Mouse (Mus musculus) hindbrain, embryonic 10.5 days (tissue): Measurements from ENCODE around the gene Zim1. TPM values are rescaled to one million over a fixed set of nuclear protein-coding genes. Genes with fewer than 3 reads are reported as not detected.

ENCODE experiments used
- DNase-seq: peaks from one replicate; pipeline ENCODE4 v3.0.0-alpha.2; 2017; ENCODE audit warnings: low spot score
- H3K27ac ChIP-seq: fragments of 300-500 bp; sonication (generic); 2 replicates; pipeline ENCODE4 v1.5.1; 2016; ENCODE audit warnings: mild to moderate bottlenecking, moderate library complexity
- H3K27me3 ChIP-seq: fragments of 300-500 bp; sonication (generic); 2 replicates; pipeline ENCODE4 v1.6.1; 2016; ENCODE audit warnings: mild to moderate bottlenecking; ENCODE audit not compliant: poor library complexity, insufficient read depth, severe bottlenecking
- H3K36me3 ChIP-seq: fragments of 300-500 bp; sonication (generic); 2 replicates; pipeline ENCODE4 v1.6.1; 2016; ENCODE audit warnings: mild to moderate bottlenecking, moderate library complexity
- H3K4me1 ChIP-seq: fragments of 300-500 bp; sonication (generic); replicated peaks from 2 replicates; pipeline ENCODE4 v1.6.1; 2016; ENCODE audit warnings: mild to moderate bottlenecking
- H3K4me3 ChIP-seq: fragments of 300-500 bp; sonication (generic); 2 replicates; pipeline ENCODE4 v1.5.1; 2016; ENCODE audit warnings: mild to moderate bottlenecking, moderate library complexity
- H3K9me3 ChIP-seq: fragments of 300-500 bp; sonication (generic); 2 replicates; pipeline ENCODE4 v1.6.1; 2016; ENCODE audit warnings: mild to moderate bottlenecking, moderate library complexity
- WGBS: fragments of 180-500 bp; shearing (Covaris S2); methylation state at CpG from one replicate; pipeline ENCODE4 v1.1.7; 2016; 5-methylcytosine and 5-hydroxymethylcytosine counted together
- polyA plus RNA-seq: library from polyadenylated mRNA; unstranded; fragments of >200 nt; fragmentation: Nextera tagmentation; extraction: Ambion mirVana; gene quantifications from 2 replicates; pipeline ENCODE4 v1.2.1, GENCODE M21; 2016

Gene Zim1
- polyA plus RNA-seq, 1 experiment from 2014 or later = 1.0 TPM

DNA sequence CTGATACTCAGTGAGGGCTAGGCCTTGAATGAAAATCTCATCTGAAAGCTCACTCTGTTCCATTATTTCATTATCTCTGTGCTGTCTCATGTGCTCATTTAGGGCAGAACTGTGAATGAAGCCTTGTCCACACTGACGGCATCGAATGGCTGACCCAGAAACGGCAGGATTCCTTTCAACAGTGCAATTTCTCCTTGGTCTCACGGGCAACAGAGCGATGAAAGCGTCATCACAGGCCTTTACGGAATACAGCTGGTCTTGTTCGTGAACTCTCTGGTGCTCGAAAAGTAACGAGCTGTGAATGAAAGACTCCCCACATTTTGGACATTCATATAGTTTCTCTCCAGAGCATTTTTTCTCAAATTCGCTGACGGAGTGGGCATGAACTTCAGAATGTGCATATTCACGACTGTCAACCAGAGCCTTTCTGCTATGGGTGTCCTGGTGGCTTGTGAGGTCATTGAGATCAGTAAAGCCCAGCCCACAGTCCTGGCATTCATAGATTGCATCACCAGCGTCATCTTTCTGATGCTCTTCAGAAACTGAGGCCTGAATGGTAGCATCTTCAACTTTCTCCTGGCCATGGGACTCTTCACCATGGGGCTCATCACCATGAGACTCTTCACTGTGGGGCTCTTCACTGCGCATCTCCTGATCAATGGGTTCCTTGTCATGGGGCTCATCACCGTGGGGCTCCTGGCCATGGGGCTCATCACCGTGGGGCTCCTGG lies 12.4 kb upstream of the Zim1 start:
- Histone ChIP-seq H3K4me1 (no peaks in the 10 kb centered on the region), H3K27ac (no peak overlapping the region), H3K36me3 (peaks cover 89% of the 10 kb centered on the region), H3K9me3 (peaks cover 12% of the 10 kb centered on the region; the same call in 1 of the 2 replicates), H3K4me3 (no peak overlapping the region), H3K27me3 (no peaks in the 10 kb centered on the region)
- DNase-seq = no peak
- WGBS = 89% methylated on average over 17 of the region's 17 CpGs

DNA sequence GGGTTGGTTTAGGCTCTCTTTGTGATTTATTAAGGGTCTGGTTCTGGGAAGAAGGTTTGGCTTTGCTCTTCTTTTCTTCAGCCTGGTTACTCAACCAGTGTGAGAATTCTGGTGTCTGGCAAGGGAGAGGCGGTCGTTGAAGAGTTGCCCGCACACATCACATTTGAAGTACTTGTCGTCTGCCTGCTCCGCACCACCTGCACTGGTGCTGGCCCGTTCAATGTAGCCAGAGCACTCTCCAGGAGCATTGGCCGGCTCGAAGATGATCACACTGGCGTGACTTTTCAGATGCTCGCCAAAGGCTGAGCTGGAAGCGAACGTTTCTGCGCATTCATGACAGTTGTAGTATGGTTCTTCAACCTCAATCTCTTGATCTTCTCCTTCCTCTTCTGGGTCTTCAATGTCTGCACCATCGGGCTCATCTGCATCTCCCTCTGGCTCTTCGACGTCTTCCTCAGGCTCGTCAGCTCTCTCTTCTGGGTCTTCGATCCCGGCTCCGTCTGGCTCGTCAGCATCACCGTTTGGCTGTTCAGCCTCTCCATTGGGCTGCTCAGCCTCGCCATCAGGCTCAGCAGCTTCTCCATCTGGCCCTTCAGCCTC lies 11.3 kb upstream of the Zim1 start:
- Histone ChIP-seq H3K27ac (no peak overlapping the region), H3K36me3 (peaks cover 78% of the 10 kb centered on the region), H3K9me3 (peaks cover 12% of the 10 kb centered on the region; the same call in 1 of the 2 replicates), H3K27me3 (no peaks in the 10 kb centered on the region), H3K4me1 (no peaks in the 10 kb centered on the region), H3K4me3 (no peak overlapping the region)
- no peak for DNase-seq
- WGBS = 95% methylated on average over 23 of the region's 23 CpGs

GRCm38 (mm10) chr7:6699230-6699629 lies 3.0 kb upstream of the Zim1 start:
- Histone ChIP-seq H3K4me1 (peaks cover 3% of the 10 kb centered on the region; the same call in 1 of the 2 replicates), H3K4me3 (no peak overlapping the region), H3K27me3 (0 out of 2 replicates have a peak, but pooled peaks cover 3% of the 10 kb centered on the region), H3K9me3 (0 out of 2 replicates have a peak, but pooled peaks cover 2% of the 10 kb centered on the region), H3K27ac (no peak overlapping the region), H3K36me3 (0 out of 2 replicates have a peak, but pooled peaks cover 11% of the 10 kb centered on the region)
- DNase-seq = no peak
- 85% methylated on average over 3 of the region's 3 CpGs for WGBS

GRCm38 (mm10) chr7:6685511-6685910 lies 10.7 kb downstream of the Zim1 start:
- H3K4me3 ChIP-seq = no peak overlapping the region
- no peaks in the 10 kb centered on the region for H3K36me3 ChIP-seq
- no peak overlapping the region for H3K27ac ChIP-seq
- H3K27me3 ChIP-seq = no peaks in the 10 kb centered on the region
- H3K9me3 ChIP-seq = no peaks in the 10 kb centered on the region
- 88% methylated on average over 6 of the region's 6 CpGs for WGBS
- H3K4me1 ChIP-seq = no peaks in the 10 kb centered on the region
- no peak for DNase-seq

DNA sequence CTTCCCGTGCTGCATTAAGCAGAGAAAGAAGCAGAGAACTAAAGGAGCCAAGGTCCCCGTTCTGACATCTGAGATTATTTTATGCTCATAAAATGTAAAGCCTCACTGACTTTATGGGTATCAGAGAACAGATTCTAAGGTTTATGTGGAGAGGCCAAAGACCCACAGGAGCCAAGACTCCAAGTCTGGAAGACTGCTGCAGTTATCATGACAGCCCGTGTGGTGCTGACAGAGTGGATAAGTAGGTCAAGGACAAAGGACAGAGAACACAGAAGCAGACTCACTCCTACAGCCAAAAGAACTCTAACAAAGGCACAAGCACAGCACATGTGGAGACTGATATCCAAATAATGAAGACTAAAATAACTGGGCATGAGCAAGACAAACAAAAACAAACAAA lies 29.5 kb downstream of the Zim1 start:
- no peaks in the 10 kb centered on the region for H3K36me3 ChIP-seq
- H3K4me3 ChIP-seq = no peak overlapping the region
- no peaks in the 10 kb centered on the region for H3K4me1 ChIP-seq
- H3K27ac ChIP-seq = no peak overlapping the region
- no peak for DNase-seq
- 86% methylated on average over 3 of the region's 3 CpGs for WGBS
- no peaks in the 10 kb centered on the region for H3K27me3 ChIP-seq
- 0 out of 2 replicates have a peak, but pooled peaks cover 3% of the 10 kb centered on the region for H3K9me3 ChIP-seq

DNA sequence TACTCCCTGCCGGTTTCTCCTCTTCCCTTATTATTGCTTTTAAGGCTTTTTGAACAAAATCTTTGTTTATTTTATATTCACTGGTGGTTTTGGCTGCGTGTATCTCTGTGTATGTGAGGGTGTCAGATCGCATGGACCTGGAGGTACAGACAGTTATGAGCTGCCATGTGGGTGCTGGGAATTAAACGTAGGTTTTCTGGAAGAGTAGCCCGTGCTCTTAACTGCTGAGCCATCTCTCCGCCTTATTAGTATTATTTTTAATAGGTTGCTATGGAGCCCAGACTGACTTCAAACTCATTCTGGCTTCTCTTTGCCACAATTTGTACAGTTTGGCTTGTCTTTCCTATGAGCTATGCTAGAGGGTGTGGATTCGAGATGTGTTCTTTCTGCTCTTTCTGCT lies 32.8 kb downstream of the Zim1 start:
- no peaks in the 10 kb centered on the region for H3K36me3 ChIP-seq
- H3K9me3 ChIP-seq = 0 out of 2 replicates have a peak, but pooled peaks cover 3% of the 10 kb centered on the region
- H3K4me3 ChIP-seq = no peak overlapping the region
- no peak for DNase-seq
- H3K27ac ChIP-seq = no peak overlapping the region
- H3K4me1 ChIP-seq = no peaks in the 10 kb centered on the region
- no peaks in the 10 kb centered on the region for H3K27me3 ChIP-seq
- WGBS = 78% methylated on average over 7 of the region's 7 CpGs

GRCm38 (mm10) chr7:6659605-6660004 lies 36.6 kb downstream of the Zim1 start:
- Histone ChIP-seq H3K9me3 (no peaks in the 10 kb centered on the region), H3K4me3 (no peak overlapping the region), H3K27me3 (no peaks in the 10 kb centered on the region), H3K36me3 (no peaks in the 10 kb centered on the region), H3K27ac (no peak overlapping the region), H3K4me1 (no peaks in the 10 kb centered on the region)
- 24% methylated on average over 2 of the region's 2 CpGs for WGBS
- no peak for DNase-seq

GRCm38 (mm10) chr7:6658606-6659005 lies 37.6 kb downstream of the Zim1 start:
- no peaks in the 10 kb centered on the region for H3K27me3 ChIP-seq
- no peak for DNase-seq
- H3K36me3 ChIP-seq = no peaks in the 10 kb centered on the region
- 0 out of 2 replicates have a peak, but pooled peaks cover 2% of the 10 kb centered on the region for H3K9me3 ChIP-seq
- no peaks in the 10 kb centered on the region for H3K4me1 ChIP-seq
- no peak overlapping the region for H3K27ac ChIP-seq
- WGBS = 92% methylated on average over 7 of the region's 7 CpGs
- no peak overlapping the region for H3K4me3 ChIP-seq

GRCm38 (mm10) chr7:6652151-6652550 lies 44.1 kb downstream of the Zim1 start:
- H3K9me3 ChIP-seq = peaks cover 18% of the 10 kb centered on the region; the same call in 1 of the 2 replicates
- H3K27me3 ChIP-seq = no peaks in the 10 kb centered on the region
- DNase-seq = no peak
- WGBS = 84% methylated on average over 5 of the region's 5 CpGs
- no peak overlapping the region for H3K4me3 ChIP-seq
- H3K36me3 ChIP-seq = no peaks in the 10 kb centered on the region
- no peak overlapping the region for H3K27ac ChIP-seq
- H3K4me1 ChIP-seq = no peaks in the 10 kb centered on the region

DNA sequence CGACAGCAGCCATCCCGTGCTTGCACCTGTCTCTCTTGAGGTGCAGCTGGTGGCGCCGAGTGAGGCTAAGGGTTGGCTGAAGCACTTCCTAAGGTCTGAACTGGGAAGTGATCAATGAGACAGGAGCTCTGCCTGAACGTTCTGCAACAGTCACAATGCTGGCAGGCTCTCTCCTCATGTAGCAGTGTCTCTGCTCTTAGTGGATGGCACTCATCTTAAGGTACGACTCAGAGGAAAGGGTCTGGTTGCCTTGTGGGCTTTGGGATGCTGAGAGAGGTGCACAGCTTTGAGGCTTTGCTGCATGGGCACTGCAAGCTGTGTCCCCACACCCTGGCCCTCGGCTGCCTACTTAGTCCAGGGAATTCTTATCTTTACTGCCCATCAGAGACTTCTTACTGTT lies 45.0 kb downstream of the Zim1 start:
- Histone ChIP-seq H3K4me1 (no peaks in the 10 kb centered on the region), H3K9me3 (peaks cover 18% of the 10 kb centered on the region; the same call in 1 of the 2 replicates), H3K36me3 (no peaks in the 10 kb centered on the region), H3K4me3 (no peak overlapping the region), H3K27ac (no peak overlapping the region), H3K27me3 (no peaks in the 10 kb centered on the region)
- 85% methylated on average over 7 of the region's 7 CpGs for WGBS
- DNase-seq = no peak

- DNase-seq = no peak
- H3K27me3 ChIP-seq = no peaks in the 10 kb centered on the region
- H3K27ac ChIP-seq = no peak overlapping the region
- no peaks in the 10 kb centered on the region for H3K36me3 ChIP-seq
- 90% methylated on average over 9 of the region's 9 CpGs for WGBS
- H3K4me1 ChIP-seq = no peaks in the 10 kb centered on the region
- peaks cover 18% of the 10 kb centered on the region; the same call in 1 of the 2 replicates for H3K9me3 ChIP-seq
- H3K4me3 ChIP-seq = no peak overlapping the region
These were observed 45.7 kb downstream of the Zim1 start for GRCm38 (mm10) chr7:6650526-6650925.

DNA sequence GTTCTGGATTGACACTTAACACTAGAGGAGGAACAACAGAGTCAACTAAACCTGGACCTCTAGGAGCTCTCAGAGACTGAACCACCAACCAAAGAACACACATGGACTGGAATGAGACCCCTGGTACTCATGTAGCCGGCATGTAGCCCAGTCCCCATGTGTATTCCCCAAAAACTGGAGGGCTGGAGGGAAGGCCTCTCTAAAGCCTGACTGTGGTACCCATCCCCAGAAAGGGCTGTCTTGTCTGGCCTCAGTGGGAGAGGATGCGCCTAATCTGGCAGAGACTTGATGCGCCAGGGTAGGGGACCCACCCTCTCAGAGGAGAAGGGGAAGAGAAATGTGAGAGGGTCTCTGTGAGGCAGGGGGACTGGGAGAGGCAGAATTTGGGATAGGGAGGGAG lies 50.4 kb downstream of the Zim1 start:
- no peak for DNase-seq
- H3K4me1 ChIP-seq = no peaks in the 10 kb centered on the region
- no peaks in the 10 kb centered on the region for H3K36me3 ChIP-seq
- no peak overlapping the region for H3K4me3 ChIP-seq
- no peak overlapping the region for H3K27ac ChIP-seq
- H3K9me3 ChIP-seq = peaks cover 22% of the 10 kb centered on the region
- 86% methylated on average over 3 of the region's 3 CpGs for WGBS
- H3K27me3 ChIP-seq = no peaks in the 10 kb centered on the region

GRCm38 (mm10) chr7:6638076-6638475 lies 58.2 kb downstream of the Zim1 start:
- Histone ChIP-seq H3K27ac (no peak overlapping the region), H3K27me3 (no peaks in the 10 kb centered on the region), H3K9me3 (peaks cover 52% of the 10 kb centered on the region), H3K36me3 (no peaks in the 10 kb centered on the region), H3K4me1 (no peaks in the 10 kb centered on the region), H3K4me3 (no peak overlapping the region)
- 92% methylated on average over 4 of the region's 4 CpGs for WGBS
- DNase-seq = no peak
